Mouse (Mus musculus) bone marrow macrophage, adult 2 months (primary cell): Measurements from ENCODE around the gene Rbm14. TPM values are rescaled to one million over a fixed set of nuclear protein-coding genes. Genes with fewer than 3 reads are reported as not detected.
"Not testable (repeated sequence)": the region's sequence is repeated elsewhere in the genome, so short reads cannot be mapped to it uniquely, and the experiment has no call there.

Experiments
- H3K27ac ChIP-seq: 2 replicates; pipeline ENCODE4 v1.5.1; 2012; ENCODE audit warnings: low read depth, low read length; ENCODE audit not compliant: insufficient read depth
- H3K4me1 ChIP-seq: 2 replicates; pipeline ENCODE4 v1.6.1; 2012; ENCODE audit warnings: low read length; ENCODE audit not compliant: control insufficient read depth, insufficient read depth
- H3K4me3 ChIP-seq: 2 replicates; pipeline ENCODE4 v1.5.1; 2012; ENCODE audit warnings: mild to moderate bottlenecking, low read length, moderate library complexity; ENCODE audit not compliant: insufficient read depth
- CTCF ChIP-seq: IDR thresholded peaks from 2 replicates; pipeline ENCODE4 v1.5.1; 2012; ENCODE audit warnings: low read depth, mild to moderate bottlenecking, low read length, moderate library complexity
- POLR2A ChIP-seq: IDR thresholded peaks from 2 replicates; pipeline ENCODE4 v1.6.1; 2012; ENCODE audit warnings: mild to moderate bottlenecking, low read depth, low read length, borderline replicate concordance
- polyA plus RNA-seq: library from polyadenylated mRNA; stranded (reverse); fragments of >200 nt; gene quantifications from 2 replicates; pipeline ENCODE4 v1.2.4, GENCODE M21; 2012; ENCODE audit not compliant: missing spikeins, insufficient read depth, insufficient read length

Rbm14 gene
- polyA plus RNA-seq, 1 experiment: 22.9 TPM

- Histone ChIP-seq H3K27ac (peak within 1 kb of the TSS; percentile 45), H3K4me3 (peak within 1 kb of the TSS; percentile 89), H3K4me1 (peaks cover 11% of the 10 kb centered on the region)
- TF ChIP-seq POLR2A (no peak), CTCF (no peak)
Observed at GRCm38 (mm10) chr19:4793831-4794422, 17.5 kb downstream of the Rbm14 start, which contains the start of gene Rbm4. Rbm4 (minus strand) TSS chr19:4793901.

DNA sequence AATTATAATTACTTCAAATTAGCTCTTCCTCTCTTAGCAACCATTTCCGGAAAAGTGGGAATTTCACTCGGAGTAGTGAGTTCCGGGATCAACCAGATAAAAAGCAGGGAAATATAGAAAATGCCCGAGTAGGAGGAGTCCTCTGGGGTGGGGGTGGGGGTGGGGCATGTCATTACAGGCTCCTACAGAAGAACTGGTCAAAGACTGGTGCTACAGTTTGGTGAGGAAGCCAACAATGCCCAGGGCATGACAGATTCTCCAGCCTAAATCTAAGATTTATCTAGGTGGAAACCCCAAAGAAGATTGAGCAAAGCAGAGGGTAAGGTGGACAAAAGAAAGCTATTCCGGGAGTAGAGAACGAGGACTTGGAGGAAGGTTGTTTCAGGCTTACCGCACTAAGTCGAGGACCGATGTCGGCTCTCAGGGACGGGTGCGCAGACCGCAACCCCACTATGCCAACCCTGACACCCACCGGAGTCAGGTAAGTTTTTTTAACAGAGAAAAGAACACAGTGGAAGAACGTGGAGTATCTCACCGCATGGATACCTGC lies 18.1 kb downstream of the Rbm14 start:
- TF ChIP-seq CTCF (no peak), POLR2A (no peak)
- peak overlapping the region; percentile 35 for H3K27ac ChIP-seq
- H3K4me3 ChIP-seq: peak overlapping the region; percentile 89
- peaks cover 11% of the 10 kb centered on the region for H3K4me1 ChIP-seq

GRCm38 (mm10) chr19:4786313-4786712 lies 25.1 kb downstream of the Rbm14 start:
- H3K27ac ChIP-seq: no peak overlapping the region
- no peak for TF ChIP-seq POLR2A
- peaks cover 10% of the 10 kb centered on the region for H3K4me1 ChIP-seq
- H3K4me3 ChIP-seq: no peak overlapping the region

DNA sequence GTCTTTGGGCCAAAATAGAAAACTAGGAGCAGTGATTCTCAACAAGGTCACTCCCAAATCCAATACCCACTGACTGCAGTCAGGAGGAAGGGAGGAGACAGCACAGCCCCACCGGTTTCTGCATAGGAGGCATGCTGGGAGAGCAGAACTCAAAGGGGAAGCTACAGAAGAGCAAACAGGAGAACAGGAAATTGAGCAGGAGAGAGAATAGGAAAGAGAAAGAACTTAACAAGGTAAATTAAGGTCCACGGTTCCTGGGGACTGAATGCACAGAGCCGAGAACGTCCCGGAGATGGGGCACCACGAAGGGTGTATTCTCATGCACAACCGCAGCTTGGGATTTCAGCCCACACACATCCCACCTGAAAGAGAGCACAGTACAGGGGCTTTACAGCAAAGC lies 26.2 kb downstream of the Rbm14 start:
- TF ChIP-seq CTCF (no peak), POLR2A (no peak)
- H3K27ac ChIP-seq: no peak overlapping the region
- H3K4me3 ChIP-seq: no peak overlapping the region
- H3K4me1 ChIP-seq: peaks cover 8% of the 10 kb centered on the region

DNA sequence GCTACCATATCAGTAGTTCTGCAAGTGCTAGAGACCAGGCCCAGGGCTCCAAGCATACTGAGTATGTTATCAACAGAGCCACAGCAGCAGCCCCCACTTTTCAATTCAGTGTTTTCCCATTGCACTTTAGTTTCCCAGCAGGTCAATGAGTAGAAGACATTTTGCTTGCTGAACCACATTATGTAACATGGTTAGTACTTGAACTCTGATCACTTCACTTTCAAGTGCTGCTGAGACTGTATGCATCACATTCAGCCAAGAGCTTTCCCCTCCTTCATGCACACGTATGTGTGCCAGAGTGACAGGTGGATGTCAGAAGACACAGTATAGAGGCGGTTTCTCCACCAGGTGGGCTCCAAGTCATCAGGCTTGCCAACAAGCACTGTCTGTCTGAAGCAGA lies 28.5 kb downstream of the Rbm14 start:
- TF ChIP-seq CTCF: no peak
- TF ChIP-seq POLR2A: no peak
- Histone ChIP-seq H3K27ac (no peak overlapping the region), H3K4me1 (peaks cover 7% of the 10 kb centered on the region; the same call in 1 of the 2 replicates), H3K4me3 (no peak overlapping the region)

DNA sequence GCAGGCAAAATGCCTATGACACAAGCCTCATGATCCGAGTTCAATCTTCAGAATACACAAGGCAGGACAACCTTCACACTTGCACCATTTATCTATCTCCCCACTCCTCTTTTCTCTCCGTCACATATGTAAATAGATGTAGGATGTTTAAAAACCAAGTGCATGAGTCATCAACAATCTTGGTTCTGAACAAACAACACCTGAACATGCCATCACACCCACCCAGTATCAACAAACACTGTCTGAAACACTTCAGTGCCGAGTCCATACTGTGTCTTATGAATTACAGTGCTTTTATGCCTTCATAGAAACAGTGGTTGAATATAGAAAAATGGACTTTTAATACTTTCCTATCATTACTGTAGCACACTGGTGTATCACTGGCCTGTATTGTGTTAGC lies 38.6 kb downstream of the Rbm14 start:
- H3K27ac ChIP-seq: no peak overlapping the region
- no peak for TF ChIP-seq POLR2A
- no peak for TF ChIP-seq CTCF
- H3K4me3 ChIP-seq: no peak overlapping the region
- H3K4me1 ChIP-seq: peaks cover 15% of the 10 kb centered on the region

DNA sequence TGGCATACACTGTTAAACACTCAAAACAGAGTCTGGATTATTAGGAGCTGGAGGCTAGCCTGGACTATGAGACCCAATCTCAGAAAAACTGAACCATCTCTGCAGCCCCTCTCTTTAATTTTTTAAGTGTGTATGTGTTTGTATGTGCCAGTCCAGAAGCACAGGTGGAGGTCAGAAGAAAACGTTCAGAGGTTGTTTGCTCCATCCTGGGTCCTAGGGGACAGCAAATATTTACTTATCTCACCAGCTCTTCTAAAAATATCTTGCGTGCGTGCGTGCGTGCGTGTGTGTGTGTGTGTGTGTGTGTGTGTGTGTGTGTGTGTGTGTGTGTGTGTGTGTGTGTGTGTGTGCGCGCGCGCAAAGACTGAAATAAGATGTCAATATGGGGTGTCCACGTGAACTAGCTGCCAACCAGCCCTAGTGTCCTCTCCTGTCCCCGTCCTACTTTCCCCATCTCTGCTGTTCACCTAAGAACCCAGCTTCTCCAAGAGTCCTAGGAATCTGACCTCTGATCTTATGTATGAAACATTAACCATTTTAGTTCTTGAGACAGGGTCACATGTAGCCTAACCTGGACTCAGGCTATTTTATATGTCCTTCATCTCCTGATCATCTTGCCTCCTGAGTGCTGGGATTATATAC lies 43.8 kb downstream of the Rbm14 start:
- TF ChIP-seq CTCF: no peak
- TF ChIP-seq POLR2A: no peak
- Histone ChIP-seq H3K4me3 (no peak overlapping the region), H3K4me1 (peaks cover 6% of the 10 kb centered on the region; the same call in 1 of the 2 replicates), H3K27ac (no peak overlapping the region)

DNA sequence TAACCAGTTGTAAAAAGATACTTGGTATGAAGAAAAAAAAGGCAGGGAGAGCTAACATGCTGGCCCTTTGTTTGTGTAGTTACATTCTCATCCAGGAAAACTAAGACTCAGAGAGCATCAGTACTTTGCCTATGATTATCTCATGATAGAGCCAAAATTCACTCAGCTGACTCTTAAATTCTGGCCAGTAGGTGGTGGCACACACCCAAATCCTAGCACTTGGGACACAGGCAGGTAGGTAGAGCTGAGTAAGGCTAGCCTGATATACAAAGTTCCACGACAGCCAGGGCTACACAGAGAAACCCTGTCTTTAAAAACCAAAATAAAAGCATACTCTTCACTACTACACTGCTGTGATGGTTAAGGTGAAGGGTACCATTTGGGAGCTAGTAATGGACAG lies 48.6 kb downstream of the Rbm14 start:
- Histone ChIP-seq H3K4me3 (no peak overlapping the region), H3K27ac (no peak overlapping the region), H3K4me1 (no peaks in the 10 kb centered on the region)
- TF ChIP-seq CTCF: no peak
- TF ChIP-seq POLR2A: no peak

GRCm38 (mm10) chr19:4760544-4760943 lies 50.9 kb downstream of the Rbm14 start:
- H3K4me1 ChIP-seq, H3K27ac ChIP-seq, H3K4me3 ChIP-seq: not testable (repeated sequence)

- H3K4me1 ChIP-seq: no peaks in the 10 kb centered on the region
- TF ChIP-seq POLR2A: no peak
- no peak for TF ChIP-seq CTCF
- no peak overlapping the region for H3K27ac ChIP-seq
- H3K4me3 ChIP-seq: peak overlapping the region; percentile 83
Observed at GRCm38 (mm10) chr19:4756921-4757320, 54.5 kb downstream of the Rbm14 start.
